ENCODE assay signal across 21 mouse cellular contexts in the genomic region with DNA sequence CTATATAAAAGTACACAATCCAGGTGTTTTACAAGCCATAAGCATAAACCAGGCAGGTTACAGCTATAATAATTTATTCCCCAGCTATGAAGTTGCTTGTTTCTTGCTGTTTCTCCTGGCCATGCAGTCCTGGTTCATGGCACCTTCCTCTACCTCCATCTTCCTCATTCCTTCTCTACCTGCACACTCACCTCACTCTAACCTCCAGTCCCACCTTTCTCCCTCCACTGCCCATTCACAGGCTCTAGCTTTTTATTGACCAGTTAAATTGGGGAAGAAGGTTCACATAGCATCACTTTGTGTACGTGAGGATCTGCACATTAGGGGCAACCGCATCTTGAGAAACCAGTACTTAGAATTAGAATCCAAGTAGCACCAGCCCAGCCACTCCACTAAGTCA. TPM values are rescaled to one million over a fixed set of nuclear protein-coding genes. Genes with fewer than 3 reads are reported as not detected.
A peak's percentile ranks its signal among the peaks of the same experiment; 100 is the strongest.
DNase-seq lines count a peak whose midpoint lies in the region; ATAC-seq lines count a peak whose summit lies in the region.
"Had no signal": no experiment of that assay in that cellular context is flagged by ENCODE, and none has a peak within 500 bp of the region (broad histone marks: within the 10 kb centered on the region; RNA-seq: fewer than 3 reads in every experiment).

No protein-coding gene starts in this region.

- ATAC-seq in heart, embryonic 12.5 days (ENCODE audit: insufficient number of reproducible peaks, low FRiP score): no peak
- no peak for ATAC-seq in midbrain, embryonic 16.5 days
- no peak for ATAC-seq in neural tube, embryonic 13.5 days (ENCODE audit: low read depth)
- ATAC-seq: forebrain, embryonic 13.5 days; forebrain, embryonic 15.5 days had no signal

- DNase-seq in heart, embryonic 10.5 days (ENCODE audit: low spot score): peak; percentile 64
- DNase-seq in midbrain, embryonic 10.5 days (ENCODE audit: low spot score): no peak
- DNase-seq in neural tube, embryonic 10.5 days (ENCODE audit: extremely low spot score, low spot score): no peak
- DNase-seq in embryonic facial prominence, embryonic 10.5 days (ENCODE audit: low spot score): no peak
- DNase-seq in frontal cortex, postnatal 25 days (ENCODE audit: low spot score in 2 of 2): no peak
- DNase-seq: adrenal gland, adult 2 months; adrenal gland, postnatal 10 days; adrenal gland, postnatal 25 days; cerebellum, adult 11 months; cerebellum, adult 18-20 months; cerebellum, adult 8-10 months; cerebellum, adult 9-11 months; cerebellum, postnatal 14 days; cerebellum, postnatal 36 days; embryo, embryonic 11 days had no signal

- no peak overlapping the region for H3K4me2 ChIP-seq in heart, embryonic 12.5 days
- no peak overlapping the region for H3K4me2 ChIP-seq in midbrain, embryonic 16.5 days (ENCODE audit: low read length)
- H3K4me2 ChIP-seq in neural tube, embryonic 13.5 days: 0 out of 2 replicates have a peak overlapping the region, but pooled peaks have one; percentile 0
- H3K4me2 ChIP-seq: embryonic facial prominence, embryonic 12.5 days; forebrain, embryonic 15.5 days had no signal

- no peaks in the 10 kb centered on the region for H3K9me3 ChIP-seq in heart, embryonic 10.5 days
- 0 out of 2 replicates have a peak, but pooled peaks cover 6% of the 10 kb centered on the region for H3K9me3 ChIP-seq in heart, embryonic 12.5 days (replicated peaks)
- H3K9me3 ChIP-seq in midbrain, embryonic 10.5 days (replicated peaks): peaks cover 16% of the 10 kb centered on the region
- H3K9me3 ChIP-seq in midbrain, embryonic 16.5 days (replicated peaks; ENCODE audit: control insufficient read depth, low read length, poor library complexity, severe bottlenecking): no peaks in the 10 kb centered on the region
- H3K9me3 ChIP-seq in neural tube, embryonic 13.5 days: no peaks in the 10 kb centered on the region
- peaks cover 9% of the 10 kb centered on the region; the same call in 1 of the 2 replicates for H3K9me3 ChIP-seq in embryonic facial prominence, embryonic 10.5 days
- H3K9me3 ChIP-seq: embryonic facial prominence, embryonic 12.5 days; forebrain, embryonic 13.5 days; forebrain, embryonic 15.5 days had no signal

- peaks cover 35% of the 10 kb centered on the region for H3K4me1 ChIP-seq in heart, embryonic 10.5 days
- peaks cover 34% of the 10 kb centered on the region for H3K4me1 ChIP-seq in heart, embryonic 12.5 days (replicated peaks)
- H3K4me1 ChIP-seq in midbrain, embryonic 10.5 days: peaks cover 40% of the 10 kb centered on the region
- H3K4me1 ChIP-seq in midbrain, embryonic 16.5 days (ENCODE audit: control insufficient read depth, insufficient read depth, low read length): peaks cover 31% of the 10 kb centered on the region
- peaks cover 43% of the 10 kb centered on the region for H3K4me1 ChIP-seq in neural tube, embryonic 13.5 days (replicated peaks)
- peaks cover 38% of the 10 kb centered on the region for H3K4me1 ChIP-seq in embryonic facial prominence, embryonic 10.5 days

- H3K27ac ChIP-seq in heart, embryonic 10.5 days: no peak overlapping the region
- no peak overlapping the region for H3K27ac ChIP-seq in heart, embryonic 12.5 days (ENCODE audit: poor library complexity, severe bottlenecking)
- H3K27ac ChIP-seq in midbrain, embryonic 10.5 days (replicated peaks): no peak overlapping the region
- H3K27ac ChIP-seq in midbrain, embryonic 16.5 days (ENCODE audit: low read length): no peak overlapping the region
- no peak overlapping the region for H3K27ac ChIP-seq in neural tube, embryonic 13.5 days (replicated peaks)
- no peak overlapping the region for H3K27ac ChIP-seq in embryonic facial prominence, embryonic 10.5 days (replicated peaks)
- H3K27ac ChIP-seq: embryonic facial prominence, embryonic 12.5 days; forebrain, embryonic 13.5 days; forebrain, embryonic 15.5 days had no signal

- H3K27me3 ChIP-seq in heart, embryonic 10.5 days (ENCODE audit: insufficient read depth, poor library complexity, severe bottlenecking): no peaks in the 10 kb centered on the region
- no peaks in the 10 kb centered on the region for H3K27me3 ChIP-seq in heart, embryonic 12.5 days (replicated peaks)
- H3K27me3 ChIP-seq in midbrain, embryonic 10.5 days (ENCODE audit: low read depth, poor library complexity, severe bottlenecking): no peaks in the 10 kb centered on the region
- no peaks in the 10 kb centered on the region for H3K27me3 ChIP-seq in midbrain, embryonic 16.5 days (ENCODE audit: control insufficient read depth, insufficient read depth, low read depth, low read length)
- H3K27me3 ChIP-seq in neural tube, embryonic 13.5 days: no peaks in the 10 kb centered on the region
- H3K27me3 ChIP-seq in embryonic facial prominence, embryonic 10.5 days (replicated peaks; ENCODE audit: low read depth, poor library complexity, severe bottlenecking): no peaks in the 10 kb centered on the region
- H3K27me3 ChIP-seq: embryonic facial prominence, embryonic 12.5 days; forebrain, embryonic 13.5 days; forebrain, embryonic 15.5 days had no signal

- WGBS in heart, embryonic 10.5 days: 96% methylated on average over 2 of the region's 2 CpGs
- 91% methylated on average over 2 of the region's 2 CpGs for WGBS in heart, embryonic 12.5 days
- 95% methylated on average over 2 of the region's 2 CpGs for WGBS in midbrain, embryonic 10.5 days
- WGBS in midbrain, embryonic 16.5 days: 96% methylated on average over 2 of the region's 2 CpGs
- 97% methylated on average over 2 of the region's 2 CpGs for WGBS in neural tube, embryonic 13.5 days
- WGBS in embryonic facial prominence, embryonic 10.5 days: 95% methylated on average over 2 of the region's 2 CpGs

- no peak overlapping the region for H3K4me3 ChIP-seq in heart, embryonic 10.5 days
- H3K4me3 ChIP-seq in heart, embryonic 12.5 days: no peak overlapping the region
- H3K4me3 ChIP-seq in midbrain, embryonic 10.5 days: 0 out of 2 replicates have a peak overlapping the region, but pooled peaks have one; percentile 16
- H3K4me3 ChIP-seq in midbrain, embryonic 16.5 days (ENCODE audit: low read depth, low read length): no peak overlapping the region
- H3K4me3 ChIP-seq in neural tube, embryonic 13.5 days: no peak overlapping the region
- peak overlapping the region; percentile 33; the same call in 1 of the 2 replicates for H3K4me3 ChIP-seq in embryonic facial prominence, embryonic 10.5 days
- H3K4me3 ChIP-seq: embryonic facial prominence, embryonic 12.5 days; forebrain, embryonic 13.5 days; forebrain, embryonic 15.5 days had no signal

- peaks cover 60% of the 10 kb centered on the region for H3K36me3 ChIP-seq in heart, embryonic 10.5 days
- H3K36me3 ChIP-seq in heart, embryonic 12.5 days: peaks cover 55% of the 10 kb centered on the region
- peaks cover 71% of the 10 kb centered on the region for H3K36me3 ChIP-seq in midbrain, embryonic 10.5 days
- H3K36me3 ChIP-seq in midbrain, embryonic 16.5 days (ENCODE audit: control insufficient read depth, insufficient read depth, low read length): peaks cover 5% of the 10 kb centered on the region
- peaks cover 39% of the 10 kb centered on the region for H3K36me3 ChIP-seq in neural tube, embryonic 13.5 days
- peaks cover 74% of the 10 kb centered on the region for H3K36me3 ChIP-seq in embryonic facial prominence, embryonic 10.5 days (replicated peaks)

- H3K9ac ChIP-seq in heart, embryonic 12.5 days: no peak overlapping the region
- no peak overlapping the region for H3K9ac ChIP-seq in midbrain, embryonic 16.5 days (ENCODE audit: low read depth, low read length)
- no peak overlapping the region for H3K9ac ChIP-seq in neural tube, embryonic 13.5 days
- H3K9ac ChIP-seq: embryonic facial prominence, embryonic 12.5 days; forebrain, embryonic 13.5 days; forebrain, embryonic 15.5 days had no signal

RNA-seq across cellular contexts. Expression of a gene that starts 4.1 kb away (rescaled TPM):
- polyA plus RNA-seq in heart, embryonic 10.5 days (2016; fragmentation: Nextera tagmentation; extraction: Ambion mirVana): 6.6 and 7.0 TPM in 2 replicates
- polyA plus RNA-seq in heart, embryonic 12.5 days (2016; fragmentation: Nextera tagmentation; extraction: Ambion mirVana): 5.4 and 6.0 TPM in 2 replicates
- polyA plus RNA-seq in midbrain, embryonic 10.5 days (2016; fragmentation: Nextera tagmentation; extraction: Ambion mirVana): 13.9 and 16.4 TPM in 2 replicates
- 16.5 and 17.6 TPM in 2 replicates for polyA plus RNA-seq in midbrain, embryonic 16.5 days (2015; fragmentation: Nextera tagmentation; extraction: Ambion mirVana)
- polyA plus RNA-seq in neural tube, embryonic 13.5 days (2015; fragmentation: Nextera tagmentation; extraction: Ambion mirVana): 13.0 and 15.2 TPM in 2 replicates
- polyA plus RNA-seq in embryonic facial prominence, embryonic 10.5 days (2016; fragmentation: Nextera tagmentation; extraction: Ambion mirVana): 13.4 and 17.7 TPM in 2 replicates

RNA-seq across cellular contexts. Expression of a gene that starts 6.4 kb away (rescaled TPM):
- polyA plus RNA-seq in heart, embryonic 10.5 days (2016; fragmentation: Nextera tagmentation; extraction: Ambion mirVana): 35.6 and 42.2 TPM in 2 replicates
- polyA plus RNA-seq in heart, embryonic 12.5 days (2016; fragmentation: Nextera tagmentation; extraction: Ambion mirVana): 33.8 and 35.2 TPM in 2 replicates
- polyA plus RNA-seq in midbrain, embryonic 10.5 days (2016; fragmentation: Nextera tagmentation; extraction: Ambion mirVana): 56.0 and 59.6 TPM in 2 replicates
- polyA plus RNA-seq in midbrain, embryonic 16.5 days (2015; fragmentation: Nextera tagmentation; extraction: Ambion mirVana): 32.9 and 36.0 TPM in 2 replicates
- polyA plus RNA-seq in neural tube, embryonic 13.5 days (2015; fragmentation: Nextera tagmentation; extraction: Ambion mirVana): 42.4 and 44.5 TPM in 2 replicates
- 46.3 and 47.9 TPM in 2 replicates for polyA plus RNA-seq in embryonic facial prominence, embryonic 10.5 days (2016; fragmentation: Nextera tagmentation; extraction: Ambion mirVana)

RNA-seq across cellular contexts. Expression of a gene that starts 25.9 kb away (rescaled TPM):
- 6.4 and 13.0 TPM in 2 replicates for polyA plus RNA-seq in heart, embryonic 10.5 days (2016; fragmentation: Nextera tagmentation; extraction: Ambion mirVana)
- polyA plus RNA-seq in heart, embryonic 12.5 days (2016; fragmentation: Nextera tagmentation; extraction: Ambion mirVana): 8.4 and 9.9 TPM in 2 replicates
- 8.6 and 9.6 TPM in 2 replicates for polyA plus RNA-seq in midbrain, embryonic 10.5 days (2016; fragmentation: Nextera tagmentation; extraction: Ambion mirVana)
- 9.1 and 12.5 TPM in 2 replicates for polyA plus RNA-seq in midbrain, embryonic 16.5 days (2015; fragmentation: Nextera tagmentation; extraction: Ambion mirVana)
- polyA plus RNA-seq in neural tube, embryonic 13.5 days (2015; fragmentation: Nextera tagmentation; extraction: Ambion mirVana): 12.1 and 12.6 TPM in 2 replicates
- polyA plus RNA-seq in embryonic facial prominence, embryonic 10.5 days (2016; fragmentation: Nextera tagmentation; extraction: Ambion mirVana): 8.6 and 9.0 TPM in 2 replicates

RNA-seq across cellular contexts. Expression of a gene that starts 31.2 kb away (rescaled TPM):
- polyA plus RNA-seq in heart, embryonic 10.5 days (2016; fragmentation: Nextera tagmentation; extraction: Ambion mirVana): 20.9 and 26.8 TPM in 2 replicates
- 15.4 and 16.7 TPM in 2 replicates for polyA plus RNA-seq in heart, embryonic 12.5 days (2016; fragmentation: Nextera tagmentation; extraction: Ambion mirVana)
- polyA plus RNA-seq in midbrain, embryonic 10.5 days (2016; fragmentation: Nextera tagmentation; extraction: Ambion mirVana): 34.4 and 35.2 TPM in 2 replicates
- 27.7 and 28.1 TPM in 2 replicates for polyA plus RNA-seq in midbrain, embryonic 16.5 days (2015; fragmentation: Nextera tagmentation; extraction: Ambion mirVana)
- polyA plus RNA-seq in neural tube, embryonic 13.5 days (2015; fragmentation: Nextera tagmentation; extraction: Ambion mirVana): 31.1 and 37.7 TPM in 2 replicates
- 29.0 and 32.5 TPM in 2 replicates for polyA plus RNA-seq in embryonic facial prominence, embryonic 10.5 days (2016; fragmentation: Nextera tagmentation; extraction: Ambion mirVana)

RNA-seq across cellular contexts. Expression of a gene that starts 46.4 kb away (rescaled TPM):
- polyA plus RNA-seq in heart, embryonic 10.5 days (2016; fragmentation: Nextera tagmentation; extraction: Ambion mirVana): 5.1 and 6.6 TPM in 2 replicates
- polyA plus RNA-seq in heart, embryonic 12.5 days (2016; fragmentation: Nextera tagmentation; extraction: Ambion mirVana): 4.6 and 5.3 TPM in 2 replicates
- 6.9 and 8.0 TPM in 2 replicates for polyA plus RNA-seq in midbrain, embryonic 10.5 days (2016; fragmentation: Nextera tagmentation; extraction: Ambion mirVana)
- 4.9 and 5.3 TPM in 2 replicates for polyA plus RNA-seq in midbrain, embryonic 16.5 days (2015; fragmentation: Nextera tagmentation; extraction: Ambion mirVana)
- 4.0 and 4.5 TPM in 2 replicates for polyA plus RNA-seq in neural tube, embryonic 13.5 days (2015; fragmentation: Nextera tagmentation; extraction: Ambion mirVana)
- 6.1 and 7.1 TPM in 2 replicates for polyA plus RNA-seq in embryonic facial prominence, embryonic 10.5 days (2016; fragmentation: Nextera tagmentation; extraction: Ambion mirVana)

Comparison
In these comparisons a context has a peak if more than half of its experiments do, and no peak if none do; other contexts are left out.
1. H3K4me3 ChIP-seq: peak in midbrain, embryonic 10.5 days (single experiment) and embryonic facial prominence, embryonic 10.5 days (single experiment); none in heart, embryonic 10.5 days (single experiment), heart, embryonic 12.5 days (single experiment), midbrain, embryonic 16.5 days (single experiment) and neural tube, embryonic 13.5 days (single experiment).